Mouse (Mus musculus): ENCODE data around the gene Utrn.

GRCm38 (mm10) chr10:12339005-12339703 lies 530.0 kb downstream of the Utrn start:
- no peak for TF ChIP-seq CEBPB (IDR thresholded peaks at IDR 0.05; ENCODE audit: insufficient read depth, poor library complexity, severe bottlenecking)
- no peak for TF ChIP-seq POLR2A (IDR thresholded peaks at IDR 0.05; ENCODE audit: insufficient read length, low read depth)
- no peak for TF ChIP-seq TCF3 (IDR thresholded peaks at IDR 0.05; ENCODE audit: insufficient read length, low read depth)
- TF ChIP-seq USF1 (IDR thresholded peaks at IDR 0.05; ENCODE audit: low read depth): no peak
- no peak for TF ChIP-seq TCF12 (IDR thresholded peaks at IDR 0.05; ENCODE audit: insufficient read depth, poor library complexity, severe bottlenecking)
- TF ChIP-seq MYOG (IDR thresholded peaks at IDR 0.05; ENCODE audit: control insufficient read depth in 1 of 3, insufficient read depth in 1 of 3, insufficient read length in 2 of 3, low read depth in 2 of 3): no peak
- TF ChIP-seq MAX (IDR thresholded peaks at IDR 0.05; ENCODE audit: low read depth): no peak
- TF ChIP-seq POLR2AphosphoS2 (IDR thresholded peaks at IDR 0.05; ENCODE audit: insufficient read length, low read depth): no peak
- no peak for TF ChIP-seq E2F4 (IDR thresholded peaks at IDR 0.05; ENCODE audit: insufficient read depth)
- TF ChIP-seq REST (IDR thresholded peaks at IDR 0.05; ENCODE audit: insufficient read depth, insufficient read length): no peak
- TF ChIP-seq SRF (IDR thresholded peaks at IDR 0.05; ENCODE audit: control insufficient read depth, insufficient read length, low read depth): no peak

Measured in myocyte (in vitro differentiated cells).